Mouse (Mus musculus) retina, postnatal 7 days (tissue): Measurements from ENCODE around the gene Cyp2w1.
A peak's percentile ranks its signal among the peaks of the same experiment; 100 is the strongest.
"Not testable (repeated sequence)": the region's sequence is repeated elsewhere in the genome, so short reads cannot be mapped to it uniquely, and the experiment has no call there.

Experiments
- DNase-seq: peaks from one replicate; pipeline ENCODE4 v3.0.0-alpha.2; 2012; ENCODE audit warnings: low read depth, low spot score

Gene Cyp2w1

GRCm38 (mm10) chr5:139332590-139333272, 19.7 kb upstream of the Cyp2w1 start:
- DNase-seq = no peak

GRCm38 (mm10) chr5:139333301-139334013, 19.0 kb upstream of the Cyp2w1 start:
- no peak for DNase-seq

GRCm38 (mm10) chr5:139334394-139334793, 18.0 kb upstream of the Cyp2w1 start:
- DNase-seq = not testable (repeated sequence)

- no peak for DNase-seq
Observed at GRCm38 (mm10) chr5:139335634-139336033, 16.8 kb upstream of the Cyp2w1 start.

- no peak for DNase-seq
Observed at GRCm38 (mm10) chr5:139337826-139338370, 14.5 kb upstream of the Cyp2w1 start.

GRCm38 (mm10) chr5:139338403-139338802, 14.0 kb upstream of the Cyp2w1 start:
- no peak for DNase-seq

GRCm38 (mm10) chr5:139338891-139339290, 13.5 kb upstream of the Cyp2w1 start:
- no peak for DNase-seq

GRCm38 (mm10) chr5:139344021-139344686, 8.3 kb upstream of the Cyp2w1 start:
- DNase-seq = peak; percentile 46

GRCm38 (mm10) chr5:139344687-139345363, 7.6 kb upstream of the Cyp2w1 start:
- DNase-seq = peak; percentile 81

- DNase-seq = no peak
Observed at GRCm38 (mm10) chr5:139345364-139345714, 7.1 kb upstream of the Cyp2w1 start.

GRCm38 (mm10) chr5:139347225-139347624, 5.2 kb upstream of the Cyp2w1 start:
- no peak for DNase-seq

- no peak for DNase-seq
Observed at GRCm38 (mm10) chr5:139349713-139350112, 2.7 kb upstream of the Cyp2w1 start.

GRCm38 (mm10) chr5:139351134-139351533, 1.3 kb upstream of the Cyp2w1 start, which contains the start of gene Cox19:
Cox19 (minus strand) TSS chr5:139351418.
- DNase-seq = no peak

GRCm38 (mm10) chr5:139351628-139352027, 789 bp upstream of the Cyp2w1 start:
- DNase-seq = no peak

- DNase-seq = no peak
Observed at GRCm38 (mm10) chr5:139353496-139353895, 1.1 kb downstream of the Cyp2w1 start.

GRCm38 (mm10) chr5:139353946-139354345, 1.5 kb downstream of the Cyp2w1 start:
- DNase-seq = no peak

- DNase-seq = peak; percentile 72
Observed at GRCm38 (mm10) chr5:139355235-139355772, 2.9 kb downstream of the Cyp2w1 start.

GRCm38 (mm10) chr5:139358653-139359052, 6.2 kb downstream of the Cyp2w1 start:
- DNase-seq = no peak

GRCm38 (mm10) chr5:139359244-139359643, 6.8 kb downstream of the Cyp2w1 start:
- no peak for DNase-seq

GRCm38 (mm10) chr5:139363858-139364257, 11.4 kb downstream of the Cyp2w1 start:
- no peak for DNase-seq

GRCm38 (mm10) chr5:139364260-139364910, 12.0 kb downstream of the Cyp2w1 start:
- DNase-seq = peak; percentile 80
